Mouse (Mus musculus) embryonic facial prominence, embryonic 14.5 days (tissue): Measurements from ENCODE around the gene Mink1. TPM values are rescaled to one million over a fixed set of nuclear protein-coding genes. Genes with fewer than 3 reads are reported as not detected.

ENCODE experiments used
- polyA plus RNA-seq: library from polyadenylated mRNA; unstranded; fragments of >200 nt; fragmentation: Nextera tagmentation; extraction: Ambion mirVana; gene quantifications from 2 replicates; pipeline ENCODE4 v1.2.1, GENCODE M21; 2014

The Mink1 gene
- polyA plus RNA-seq, 1 experiment from 2014 or later, result 18.3 TPM

Other genes starting within 250 kb of the Mink1 start
- gene Alox12e, start 240.3 kb upstream of the Mink1 start, polyA plus RNA-seq, result 1.9 and 2.1 TPM in 2 replicates
- gene Alox15, start 210.8 kb upstream of the Mink1 start, polyA plus RNA-seq, result 1.1 and 2.2 TPM in 2 replicates
- 29.8 and 36.2 TPM in 2 replicates for gene Pelp1, start 152.8 kb upstream of the Mink1 start, polyA plus RNA-seq
- gene Arrb2, start 130.2 kb upstream of the Mink1 start, polyA plus RNA-seq, result 19.0 and 24.1 TPM in 2 replicates
- 37.0 and 40.6 TPM in 2 replicates for gene Med11, start 111.0 kb upstream of the Mink1 start, polyA plus RNA-seq
- gene Zmynd15, start 103.4 kb upstream of the Mink1 start, polyA plus RNA-seq, result 0.31 and 0.85 TPM in 2 replicates
- 5.7 and 6.0 TPM in 2 replicates for gene Cxcl16, start 102.9 kb upstream of the Mink1 start, polyA plus RNA-seq
- 0.52 TPM in 1 of 2 replicates, not detected in the other for gene Tm4sf5, start 57.6 kb upstream of the Mink1 start, polyA plus RNA-seq
- 0.54 and 0.98 TPM in 2 replicates for gene Vmo1, start 48.3 kb upstream of the Mink1 start, polyA plus RNA-seq
- gene Gltpd2, start 43.7 kb upstream of the Mink1 start, polyA plus RNA-seq, result 0.53 and 0.84 TPM in 2 replicates
- 706 and 727 TPM in 2 replicates for gene Psmb6, start 37.5 kb upstream of the Mink1 start, polyA plus RNA-seq
- 1.1 and 2.7 TPM in 2 replicates for gene Gm40193, start 29.9 kb upstream of the Mink1 start, polyA plus RNA-seq
- 9.2 and 9.5 TPM in 2 replicates for gene Pld2, start 22.8 kb upstream of the Mink1 start, polyA plus RNA-seq
- not detected in 2 replicates for gene 4930544D05Rik, start 53.0 kb downstream of the Mink1 start, polyA plus RNA-seq
- 0.51 and 0.58 TPM in 2 replicates for gene Chrne, start 56.3 kb downstream of the Mink1 start, polyA plus RNA-seq
- 0.38 and 0.60 TPM in 2 replicates for gene Gp1ba, start 76.2 kb downstream of the Mink1 start, polyA plus RNA-seq
- gene Rnf167, start 84.4 kb downstream of the Mink1 start, polyA plus RNA-seq, result 100 and 105 TPM in 2 replicates
- gene Slc25a11, start 84.6 kb downstream of the Mink1 start, polyA plus RNA-seq, result 147 and 165 TPM in 2 replicates
- gene Pfn1, start 91.8 kb downstream of the Mink1 start, polyA plus RNA-seq, result 1,605 and 1,712 TPM in 2 replicates
- gene Eno3, start 94.3 kb downstream of the Mink1 start, polyA plus RNA-seq, result 165 and 289 TPM in 2 replicates
- 88.9 and 97.1 TPM in 2 replicates for gene Spag7, start 106.5 kb downstream of the Mink1 start, polyA plus RNA-seq
- gene Camta2, start 125.2 kb downstream of the Mink1 start, polyA plus RNA-seq, result 12.6 and 12.8 TPM in 2 replicates
- gene Inca1, start 137.3 kb downstream of the Mink1 start, polyA plus RNA-seq, result 1.1 TPM in 2 replicates
- gene Kif1c, start 137.7 kb downstream of the Mink1 start, polyA plus RNA-seq, result 14.4 and 14.8 TPM in 2 replicates
- gene Zfp3, start 201.3 kb downstream of the Mink1 start, polyA plus RNA-seq, result 7.0 and 7.3 TPM in 2 replicates
- 0.50 and 0.83 TPM in 2 replicates for gene Scimp, start 249.7 kb downstream of the Mink1 start, polyA plus RNA-seq